Mouse (Mus musculus): ENCODE results near the gene Usp6nl.

- TF ChIP-seq POLR2A (IDR thresholded peaks at IDR 0.05; ENCODE audit: low read depth, low read length) = no peak
- no peak for TF ChIP-seq CTCF (IDR thresholded peaks at IDR 0.05; ENCODE audit: extremely low read depth, insufficient read depth, insufficient read length, insufficient replicate concordance)
These were observed 123.4 kb downstream of the Usp6nl start for GRCm38 (mm10) chr2:6445858-6446257.

All from spleen, adult 2 months (tissue).